Mouse (Mus musculus): ENCODE measurements around the gene Gm10058. TPM values are rescaled to one million over a fixed set of nuclear protein-coding genes. Genes with fewer than 3 reads are reported as not detected.
"Not testable (repeated sequence)": the region's sequence is repeated elsewhere in the genome, so short reads cannot be mapped to it uniquely, and the experiment has no call there.

Gm10058 gene
- not detected for total RNA-seq (2021)

- not testable (repeated sequence) for DNase-seq (ENCODE audit: extremely low spot score in 1 of 2, low spot score in 1 of 2)
These were observed at the start of gene Gm10058 for GRCm38 (mm10) chrX:27946785-27947184. Gm10058 (minus strand) TSS chrX:27946885.

Data from layer of hippocampus, postnatal 25 days (tissue).